Mouse (Mus musculus): Measurements from ENCODE around the gene Phf1. TPM values are rescaled to one million over a fixed set of nuclear protein-coding genes. Genes with fewer than 3 reads are reported as not detected.

Gene Phf1
- polyA plus RNA-seq, 1 experiment: 41.2 TPM

DNA sequence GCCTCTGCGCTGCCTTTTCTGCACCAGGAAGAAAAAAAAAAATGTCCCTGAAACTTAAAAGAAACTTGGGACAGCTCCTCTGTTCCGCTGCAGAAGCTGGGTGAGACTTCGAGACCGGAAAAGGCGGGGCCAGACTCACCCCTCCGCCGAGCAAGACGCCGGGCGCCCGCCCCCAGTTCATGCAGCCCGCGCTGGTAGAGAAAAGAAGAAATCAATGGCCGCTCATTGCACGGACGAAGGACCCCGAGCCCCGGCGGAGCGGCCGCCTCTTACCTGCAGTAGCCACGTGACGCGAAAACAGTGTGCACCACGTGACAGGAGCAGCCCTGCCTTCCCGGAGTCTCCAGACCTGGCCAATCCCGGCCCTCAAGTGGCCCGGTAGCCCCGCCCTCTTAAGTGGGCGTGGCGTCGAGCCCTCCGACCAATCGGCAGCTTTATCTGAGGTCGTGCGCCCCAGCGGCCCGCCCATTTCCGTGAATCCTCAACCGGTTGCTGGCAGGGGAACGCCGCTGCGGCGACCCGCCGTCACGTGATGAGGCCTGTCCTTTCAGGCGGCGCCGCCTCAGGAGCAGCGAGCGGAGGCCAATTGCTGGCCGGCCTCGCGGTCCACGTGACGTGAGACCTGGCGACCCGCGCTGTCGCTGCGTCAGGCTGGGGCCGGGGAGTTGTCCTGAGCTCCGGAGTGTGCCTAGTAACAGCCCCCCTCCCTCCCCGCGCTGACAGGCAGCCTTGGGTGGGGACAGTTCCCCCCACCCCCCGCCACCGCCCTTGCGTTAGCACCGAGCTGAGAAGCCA lies 6.5 kb downstream of the Phf1 start, which contains the start of gene Cuta:
TSS of gene Cuta (minus strand) at position 392 of the 795 bp plus-strand sequence.
- Histone ChIP-seq H3K4me3 (ENCODE audit: insufficient read depth, low read depth, low read length) (peak within 1 kb of the TSS; percentile 77), H3K4me1 (ENCODE audit: control insufficient read depth, insufficient read depth, low read length) (peaks cover 9% of the 10 kb centered on the region), H3K27me3 (replicated peaks; ENCODE audit: control insufficient read depth, insufficient read depth, low read length) (no peaks in the 10 kb centered on the region), H3K27ac (ENCODE audit: insufficient read depth, low read depth, low read length) (peak within 1 kb of the TSS; percentile 72), H3K36me3 (ENCODE audit: control insufficient read depth, insufficient read depth, low read length) (no peaks in the 10 kb centered on the region)
- WGBS: under 1% methylated on average over 69 of the region's 70 CpGs
- TF ChIP-seq CTCF (conservative IDR thresholded peaks at IDR 0.05; ENCODE audit: insufficient read depth, insufficient read length, low read depth, low read length): no peak
- TF ChIP-seq POLR2A (IDR thresholded peaks at IDR 0.05; ENCODE audit: low read depth, low read length): peak; percentile 92
- peak; percentile 100 for DNase-seq

- H3K4me3 ChIP-seq (ENCODE audit: insufficient read depth, low read depth, low read length): peak overlapping the region; percentile 77
- no peak for DNase-seq
- H3K36me3 ChIP-seq (ENCODE audit: control insufficient read depth, insufficient read depth, low read length): no peaks in the 10 kb centered on the region
- H3K4me1 ChIP-seq (ENCODE audit: control insufficient read depth, insufficient read depth, low read length): peaks cover 6% of the 10 kb centered on the region; the same call in 1 of the 2 replicates
- WGBS: 5% methylated on average over 3 of the region's 3 CpGs
- H3K27ac ChIP-seq (ENCODE audit: insufficient read depth, low read depth, low read length): peak overlapping the region; percentile 69
- H3K27me3 ChIP-seq (replicated peaks; ENCODE audit: control insufficient read depth, insufficient read depth, low read length): no peaks in the 10 kb centered on the region
- TF ChIP-seq POLR2A (IDR thresholded peaks at IDR 0.05; ENCODE audit: low read depth, low read length) (no peak), CTCF (conservative IDR thresholded peaks at IDR 0.05; ENCODE audit: insufficient read depth, insufficient read length, low read depth, low read length) (no peak)
These were observed 7.1 kb downstream of the Phf1 start for GRCm38 (mm10) chr17:26939973-26940300.

GRCm38 (mm10) chr17:26941031-26941789 lies 8.4 kb downstream of the Phf1 start, which contains the start of gene Syngap1:
TSS of gene Syngap1 (plus strand) at chr17:26941253.
- peaks cover 6% of the 10 kb centered on the region; the same call in 1 of the 2 replicates for H3K4me1 ChIP-seq (ENCODE audit: control insufficient read depth, insufficient read depth, low read length)
- WGBS: 8% methylated on average over 15 of the region's 24 CpGs
- DNase-seq: no peak
- peak within 1 kb of the TSS; percentile 77 for H3K4me3 ChIP-seq (ENCODE audit: insufficient read depth, low read depth, low read length)
- no peaks in the 10 kb centered on the region for H3K36me3 ChIP-seq (ENCODE audit: control insufficient read depth, insufficient read depth, low read length)
- peak within 1 kb of the TSS; percentile 69 for H3K27ac ChIP-seq (ENCODE audit: insufficient read depth, low read depth, low read length)
- TF ChIP-seq CTCF (conservative IDR thresholded peaks at IDR 0.05; ENCODE audit: insufficient read depth, insufficient read length, low read depth, low read length) (no peak), POLR2A (IDR thresholded peaks at IDR 0.05; ENCODE audit: low read depth, low read length) (no peak)
- no peaks in the 10 kb centered on the region for H3K27me3 ChIP-seq (replicated peaks; ENCODE audit: control insufficient read depth, insufficient read depth, low read length)

GRCm38 (mm10) chr17:26941841-26942570 lies 9.2 kb downstream of the Phf1 start:
- H3K4me3 ChIP-seq (ENCODE audit: insufficient read depth, low read depth, low read length): no peak overlapping the region
- WGBS: 40% methylated on average over 4 of the region's 4 CpGs
- no peak overlapping the region for H3K27ac ChIP-seq (ENCODE audit: insufficient read depth, low read depth, low read length)
- TF ChIP-seq POLR2A (IDR thresholded peaks at IDR 0.05; ENCODE audit: low read depth, low read length): no peak
- TF ChIP-seq CTCF (conservative IDR thresholded peaks at IDR 0.05; ENCODE audit: insufficient read depth, insufficient read length, low read depth, low read length): no peak
- no peaks in the 10 kb centered on the region for H3K36me3 ChIP-seq (ENCODE audit: control insufficient read depth, insufficient read depth, low read length)
- peaks cover 6% of the 10 kb centered on the region; the same call in 1 of the 2 replicates for H3K4me1 ChIP-seq (ENCODE audit: control insufficient read depth, insufficient read depth, low read length)
- no peak for DNase-seq
- H3K27me3 ChIP-seq (replicated peaks; ENCODE audit: control insufficient read depth, insufficient read depth, low read length): no peaks in the 10 kb centered on the region

GRCm38 (mm10) chr17:26945824-26946495 lies 13.1 kb downstream of the Phf1 start:
- H3K27me3 ChIP-seq (replicated peaks; ENCODE audit: control insufficient read depth, insufficient read depth, low read length): no peaks in the 10 kb centered on the region
- H3K27ac ChIP-seq (ENCODE audit: insufficient read depth, low read depth, low read length): peak overlapping the region; percentile 36
- H3K36me3 ChIP-seq (ENCODE audit: control insufficient read depth, insufficient read depth, low read length): no peaks in the 10 kb centered on the region
- 46% methylated on average over 13 of the region's 13 CpGs for WGBS
- no peak for DNase-seq
- 0 out of 2 replicates have a peak, but pooled peaks cover 4% of the 10 kb centered on the region for H3K4me1 ChIP-seq (ENCODE audit: control insufficient read depth, insufficient read depth, low read length)
- peak overlapping the region; percentile 60 for H3K4me3 ChIP-seq (ENCODE audit: insufficient read depth, low read depth, low read length)
- TF ChIP-seq POLR2A (IDR thresholded peaks at IDR 0.05; ENCODE audit: low read depth, low read length): no peak
- TF ChIP-seq CTCF (conservative IDR thresholded peaks at IDR 0.05; ENCODE audit: insufficient read depth, insufficient read length, low read depth, low read length): no peak

DNA sequence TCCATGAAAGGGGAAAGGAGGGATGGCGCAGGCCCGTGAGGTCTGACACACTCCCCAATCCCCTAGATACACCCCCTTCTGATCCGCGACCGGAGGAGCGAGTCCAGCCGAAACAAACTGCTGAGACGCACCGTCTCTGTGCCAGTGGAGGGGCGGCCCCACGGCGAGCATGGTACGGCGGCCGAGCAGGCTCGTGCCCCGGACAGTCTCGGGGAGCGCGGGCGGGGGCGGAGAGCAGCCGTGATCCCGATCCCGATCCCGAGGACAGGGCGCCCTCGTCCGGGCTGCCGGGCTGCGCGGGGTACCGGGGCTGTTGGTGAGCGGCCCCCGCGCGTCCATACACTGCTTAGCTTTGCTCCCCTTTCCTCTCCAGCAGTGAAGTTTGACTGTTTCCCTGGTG lies 13.7 kb downstream of the Phf1 start:
- peak overlapping the region; percentile 36 for H3K27ac ChIP-seq (ENCODE audit: insufficient read depth, low read depth, low read length)

More for the DNA sequence above, 13.7 kb downstream of the Phf1 start:
- under 1% methylated on average over 35 of the region's 37 CpGs for WGBS
- peaks cover 4% of the 10 kb centered on the region; the same call in 1 of the 2 replicates for H3K4me1 ChIP-seq (ENCODE audit: control insufficient read depth, insufficient read depth, low read length)
- H3K36me3 ChIP-seq (ENCODE audit: control insufficient read depth, insufficient read depth, low read length): no peaks in the 10 kb centered on the region
- TF ChIP-seq CTCF (conservative IDR thresholded peaks at IDR 0.05; ENCODE audit: insufficient read depth, insufficient read length, low read depth, low read length): peak; percentile 26
- TF ChIP-seq POLR2A (IDR thresholded peaks at IDR 0.05; ENCODE audit: low read depth, low read length): peak; percentile 42
- peak; percentile 91 for DNase-seq
- H3K27me3 ChIP-seq (replicated peaks; ENCODE audit: control insufficient read depth, insufficient read depth, low read length): no peaks in the 10 kb centered on the region
- H3K4me3 ChIP-seq (ENCODE audit: insufficient read depth, low read depth, low read length): peak overlapping the region; percentile 60

Data from kidney, adult 2 months (tissue).